Mouse (Mus musculus) myocyte (in vitro differentiated cells): ENCODE measurements around the gene Lce3f. TPM values are rescaled to one million over a fixed set of nuclear protein-coding genes. Genes with fewer than 3 reads are reported as not detected.

Experiments
- H3K27me3 ChIP-seq: one replicate; pipeline ENCODE4 v1.6.1; 2011; ENCODE audit not compliant: control insufficient read depth, insufficient read depth, insufficient read length
- H3K36me3 ChIP-seq: one replicate; pipeline ENCODE4 v1.6.1; 2011; ENCODE audit not compliant: control insufficient read depth, insufficient read depth
- H3K4me2 ChIP-seq: one replicate; pipeline ENCODE4 v1.6.1; 2011; ENCODE audit warnings: low read depth, control low read depth
- H3K4me3 ChIP-seq: one replicate; pipeline ENCODE4 v1.5.1; 2011; ENCODE audit warnings: mild to moderate bottlenecking, control low read depth, moderate library complexity
- H3K79me2 ChIP-seq: one replicate; pipeline ENCODE4 v1.6.1; 2011; ENCODE audit not compliant: control insufficient read depth, insufficient read depth
- H3ac ChIP-seq: one replicate; pipeline ENCODE4 v1.6.1; 2011; ENCODE audit not compliant: control insufficient read depth, insufficient read length
- CEBPB ChIP-seq: IDR thresholded peaks from 2 replicates; pipeline ENCODE4 v1.6.1; 2011; ENCODE audit warnings: mild to moderate bottlenecking, moderate library complexity; ENCODE audit not compliant: poor library complexity, insufficient read depth, severe bottlenecking
- E2F4 ChIP-seq: IDR thresholded peaks from one replicate; pipeline ENCODE4 v1.6.1; 2011; ENCODE audit warnings: mild to moderate bottlenecking, control low read depth, moderate library complexity; ENCODE audit not compliant: insufficient read depth
- MAX ChIP-seq: IDR thresholded peaks from one replicate; pipeline ENCODE4 v1.6.1; 2011; ENCODE audit warnings: low read depth, mild to moderate bottlenecking, control low read depth
- MYOD1 ChIP-seq, 3 experiments: IDR thresholded peaks; one replicate each; pipeline ENCODE4 v1.6.1; 2011; ENCODE audit warnings: control low read depth in 2 of 3, low read depth in 2 of 3, mild to moderate bottlenecking in 2 of 3, moderate library complexity in 1 of 3; ENCODE audit not compliant: insufficient read length in 2 of 3, control insufficient read depth in 1 of 3
- MYOG ChIP-seq, 3 experiments: IDR thresholded peaks; one replicate each; pipeline ENCODE4 v1.6.1; 2011; ENCODE audit warnings: control low read depth in 2 of 3, low read depth in 2 of 3, mild to moderate bottlenecking in 2 of 3; ENCODE audit not compliant: insufficient read length in 2 of 3, control insufficient read depth in 1 of 3, insufficient read depth in 1 of 3
- POLR2A ChIP-seq: IDR thresholded peaks from one replicate; pipeline ENCODE4 v1.6.1; 2011; ENCODE audit warnings: low read depth, mild to moderate bottlenecking, control low read depth, moderate library complexity; ENCODE audit not compliant: insufficient read length
- POLR2AphosphoS2 ChIP-seq: IDR thresholded peaks from one replicate; pipeline ENCODE4 v1.6.1; 2011; ENCODE audit warnings: low read depth, control low read depth; ENCODE audit not compliant: insufficient read length
- REST ChIP-seq: IDR thresholded peaks from one replicate; pipeline ENCODE4 v1.6.1; 2011; ENCODE audit warnings: mild to moderate bottlenecking, control low read depth, moderate library complexity; ENCODE audit not compliant: insufficient read depth, insufficient read length
- SRF ChIP-seq: IDR thresholded peaks from one replicate; pipeline ENCODE4 v1.6.1; 2011; ENCODE audit warnings: low read depth; ENCODE audit not compliant: control insufficient read depth, insufficient read length
- TCF12 ChIP-seq: IDR thresholded peaks from one replicate; pipeline ENCODE4 v1.6.1; 2011; ENCODE audit warnings: mild to moderate bottlenecking, control low read depth; ENCODE audit not compliant: poor library complexity, insufficient read depth, severe bottlenecking
- TCF3 ChIP-seq: IDR thresholded peaks from one replicate; pipeline ENCODE4 v1.6.1; 2011; ENCODE audit warnings: low read depth, control low read depth; ENCODE audit not compliant: insufficient read length
- USF1 ChIP-seq: IDR thresholded peaks from one replicate; pipeline ENCODE4 v1.6.1; 2011; ENCODE audit warnings: low read depth, mild to moderate bottlenecking, control low read depth, moderate library complexity
- polyA plus RNA-seq: library from polyadenylated mRNA; unstranded; fragments of >200 nt; fragmentation: generic; extraction: Trizol; gene quantifications from one replicate; pipeline ENCODE4 v1.2.1, GENCODE M21; 2012; ENCODE audit warnings: missing spikeins

Gene Lce3f
- polyA plus RNA-seq, 1 experiment = not detected

GRCm38 (mm10) chr3:92998691-92999090 is 6.7 kb downstream of the Lce3f start:
- H3K27me3 ChIP-seq = no peaks in the 10 kb centered on the region

GRCm38 (mm10) chr3:93000621-93001020 is 8.6 kb downstream of the Lce3f start:
- no peaks in the 10 kb centered on the region for H3K27me3 ChIP-seq
- H3K4me3 ChIP-seq = no peak overlapping the region
- no peak for TF ChIP-seq REST
- TF ChIP-seq CEBPB = no peak
- TF ChIP-seq MYOD1 (IDR thresholded peaks at IDR 0.05; ENCODE audit: control insufficient read depth in 1 of 3, insufficient read length in 2 of 3, low read depth in 2 of 3) = no peak
- TF ChIP-seq POLR2A = no peak
- no peak for TF ChIP-seq E2F4
- TF ChIP-seq MAX = no peak
- no peak for TF ChIP-seq SRF
- no peak for TF ChIP-seq USF1
- no peak for TF ChIP-seq TCF12
- TF ChIP-seq TCF3 = no peak
- TF ChIP-seq MYOG (IDR thresholded peaks at IDR 0.05; ENCODE audit: control insufficient read depth in 1 of 3, insufficient read depth in 1 of 3, insufficient read length in 2 of 3, low read depth in 2 of 3) = no peak
- TF ChIP-seq POLR2AphosphoS2 = no peak
- no peaks in the 10 kb centered on the region for H3K36me3 ChIP-seq
- H3K79me2 ChIP-seq = no peaks in the 10 kb centered on the region
- no peak overlapping the region for H3K4me2 ChIP-seq
- no peak overlapping the region for H3ac ChIP-seq

More at GRCm38 (mm10) chr3:92998691-92999090, 6.7 kb downstream of the Lce3f start:
- H3ac ChIP-seq = no peak overlapping the region
- H3K79me2 ChIP-seq = no peaks in the 10 kb centered on the region
- no peaks in the 10 kb centered on the region for H3K36me3 ChIP-seq
- H3K4me2 ChIP-seq = no peak overlapping the region
- no peak overlapping the region for H3K4me3 ChIP-seq
- TF ChIP-seq POLR2A (no peak), MYOD1 (IDR thresholded peaks at IDR 0.05; ENCODE audit: control insufficient read depth in 1 of 3, insufficient read length in 2 of 3, low read depth in 2 of 3) (no peak), USF1 (no peak), TCF3 (no peak), SRF (no peak), E2F4 (no peak), MYOG (IDR thresholded peaks at IDR 0.05; ENCODE audit: control insufficient read depth in 1 of 3, insufficient read depth in 1 of 3, insufficient read length in 2 of 3, low read depth in 2 of 3) (no peak), POLR2AphosphoS2 (no peak), REST (no peak), TCF12 (no peak), MAX (no peak), CEBPB (no peak)

- H3K27me3 ChIP-seq = no peaks in the 10 kb centered on the region
- no peaks in the 10 kb centered on the region for H3K36me3 ChIP-seq
- TF ChIP-seq TCF3 (no peak), MAX (no peak), E2F4 (no peak), MYOG (IDR thresholded peaks at IDR 0.05; ENCODE audit: control insufficient read depth in 1 of 3, insufficient read depth in 1 of 3, insufficient read length in 2 of 3, low read depth in 2 of 3) (no peak), CEBPB (no peak), USF1 (no peak), POLR2AphosphoS2 (no peak), POLR2A (no peak), TCF12 (no peak), SRF (no peak), REST (no peak), MYOD1 (IDR thresholded peaks at IDR 0.05; ENCODE audit: control insufficient read depth in 1 of 3, insufficient read length in 2 of 3, low read depth in 2 of 3) (no peak)
- no peak overlapping the region for H3K4me3 ChIP-seq
- H3K79me2 ChIP-seq = no peaks in the 10 kb centered on the region
- no peak overlapping the region for H3K4me2 ChIP-seq
- H3ac ChIP-seq = no peak overlapping the region
Measured at GRCm38 (mm10) chr3:93002843-93003242, 10.8 kb downstream of the Lce3f start.

- Histone ChIP-seq H3K4me3 (peak overlapping the region; percentile 17), H3K27me3 (no peaks in the 10 kb centered on the region), H3ac (no peak overlapping the region)
Measured at GRCm38 (mm10) chr3:93014378-93014801, 22.4 kb downstream of the Lce3f start.

More at GRCm38 (mm10) chr3:93014378-93014801, 22.4 kb downstream of the Lce3f start:
- TF ChIP-seq MAX = no peak
- no peak for TF ChIP-seq E2F4
- TF ChIP-seq USF1 = no peak
- no peak for TF ChIP-seq REST
- TF ChIP-seq MYOG (IDR thresholded peaks at IDR 0.05; ENCODE audit: control insufficient read depth in 1 of 3, insufficient read depth in 1 of 3, insufficient read length in 2 of 3, low read depth in 2 of 3) = peak in 1 of 3 experiments; percentile 10
- no peak for TF ChIP-seq POLR2AphosphoS2
- TF ChIP-seq MYOD1 (IDR thresholded peaks at IDR 0.05; ENCODE audit: control insufficient read depth in 1 of 3, insufficient read length in 2 of 3, low read depth in 2 of 3) = peak in 2 of 3 experiments; percentile 21 to 45
- no peak for TF ChIP-seq CEBPB
- TF ChIP-seq TCF12 = no peak
- TF ChIP-seq TCF3 = no peak
- no peaks in the 10 kb centered on the region for H3K79me2 ChIP-seq
- H3K36me3 ChIP-seq = no peaks in the 10 kb centered on the region
- H3K4me2 ChIP-seq = peak overlapping the region; percentile 78
